In the genomic region with DNA sequence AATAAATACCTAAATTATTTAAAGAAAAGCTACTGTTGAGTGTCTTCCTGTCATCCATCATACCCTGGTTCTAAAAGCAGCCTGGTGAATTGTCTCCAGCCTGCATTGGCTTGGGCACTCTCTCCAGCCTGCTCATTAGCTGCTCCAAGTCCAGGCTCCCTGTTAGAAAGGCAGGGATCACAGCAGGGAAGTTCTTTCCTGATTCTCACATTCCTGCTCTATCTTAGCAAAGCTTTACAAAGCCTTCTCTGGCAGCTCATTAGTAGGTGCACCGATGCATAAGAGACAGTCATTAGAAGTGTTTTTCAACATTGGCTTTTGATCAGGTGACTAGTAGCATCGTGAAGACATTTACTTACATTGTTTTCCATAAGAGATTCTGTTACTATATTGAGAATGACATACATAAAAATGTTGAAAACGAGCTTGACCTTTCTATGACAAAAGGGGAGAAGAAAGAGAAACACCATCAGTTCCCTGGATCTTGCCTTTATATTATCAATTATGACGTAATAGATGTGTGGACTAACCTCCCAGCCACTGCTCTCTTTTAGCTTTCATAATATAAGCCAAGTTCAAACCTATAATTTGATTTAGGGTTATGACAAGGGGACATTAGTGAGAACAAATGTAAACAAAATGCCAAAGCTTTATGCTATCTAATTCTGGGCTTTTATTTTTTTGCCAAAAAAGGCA, we compare ENCODE assay signal across 15 mouse cellular contexts.
DNase-seq lines count a peak whose midpoint lies in the region; ATAC-seq and TF ChIP-seq lines count a peak whose summit lies in the region.
"Had no signal": no experiment of that assay in that cellular context is flagged by ENCODE, and none has a peak within 500 bp of the region (broad histone marks: within the 10 kb centered on the region; RNA-seq: fewer than 3 reads in every experiment).

No protein-coding gene starts in this region.

- H3K9me3 ChIP-seq in forebrain, embryonic 13.5 days (replicated peaks) = no peaks in the 10 kb centered on the region

- intact Hi-C loops in heart, postnatal 10 days (cut with DNase I) = no loop called here

- H3K9ac ChIP-seq in forebrain, embryonic 13.5 days = no peak overlapping the region

- TF ChIP-seq POLR2A in brain, embryonic 14.5 days (IDR thresholded peaks at IDR 0.05; ENCODE audit: borderline replicate concordance, extremely low read depth, insufficient read depth, insufficient read length, poor library complexity, severe bottlenecking) = no peak

- no peak overlapping the region for H3K4me3 ChIP-seq in forebrain, embryonic 13.5 days
- H3K4me3 ChIP-seq: layer of hippocampus, adult 2 months had no signal

- no peak overlapping the region; the same call in 1 of the 2 replicates for H3K27ac ChIP-seq in forebrain, embryonic 13.5 days
- H3K27ac ChIP-seq: layer of hippocampus, adult 2 months had no signal

- no peak for TF ChIP-seq CTCF in brain, embryonic 14.5 days (IDR thresholded peaks at IDR 0.05; ENCODE audit: borderline replicate concordance, extremely low read depth, insufficient read depth, insufficient read length)

- H3K4me1 ChIP-seq in forebrain, embryonic 13.5 days = peaks cover 29% of the 10 kb centered on the region

- 1% methylated on average over 4 of the region's 4 CpGs for WGBS in forebrain, embryonic 13.5 days

- H3K4me2 ChIP-seq in forebrain, embryonic 13.5 days = no peak overlapping the region
- H3K4me2 ChIP-seq: liver, embryonic 11.5 days had no signal

- H3K36me3 ChIP-seq in forebrain, embryonic 13.5 days (ENCODE audit: poor library complexity, severe bottlenecking) = no peaks in the 10 kb centered on the region

- H3K27me3 ChIP-seq in forebrain, embryonic 13.5 days = no peaks in the 10 kb centered on the region

- peak; percentile 93 for ATAC-seq in forebrain, embryonic 13.5 days

- DNase-seq in Muller cell, postnatal 12 days (ENCODE audit: inconsistent ontology term) = peak; percentile 93
- peak; percentile 96 for DNase-seq in brain, embryonic 14.5 days (ENCODE audit: low read depth)
- DNase-seq in hindlimb bud, embryonic 11.5 days (ENCODE audit: extremely low spot score, low read depth, low spot score) = peak; percentile 24
- DNase-seq in heart, postnatal 10 days = no peak
- DNase-seq in frontal cortex, postnatal 10 days (ENCODE audit: low spot score in 2 of 2) = no peak
- no peak for DNase-seq in urinary bladder, adult 2 months (ENCODE audit: low spot score)
- DNase-seq in thymus, adult 18-20 months = no peak
- DNase-seq: cerebellum, postnatal 36 days; heart, adult 11 months; heart, postnatal 14 days; kidney, adult 8-10 months; lung, postnatal 10 days had no signal

Comparison
In these comparisons a context has a peak if more than half of its experiments do, and no peak if none do; other contexts are left out.
1. DNase-seq: peak in Muller cell, postnatal 12 days (single experiment), brain, embryonic 14.5 days (single experiment) and hindlimb bud, embryonic 11.5 days (single experiment); none in heart, postnatal 10 days (0 of 2), frontal cortex, postnatal 10 days (0 of 2), urinary bladder, adult 2 months (single experiment) and thymus, adult 18-20 months (0 of 2).